Mouse (Mus musculus): ENCODE measurements around the gene Fam124a.
"Not testable (repeated sequence)": the region's sequence is repeated elsewhere in the genome, so short reads cannot be mapped to it uniquely, and the experiment has no call there.

Fam124a gene

GRCm38 (mm10) chr14:62574906-62575305 lies 19.4 kb downstream of the Fam124a start:
- DNase-seq (ENCODE audit: low read depth, low spot score), result no peak

DNA sequence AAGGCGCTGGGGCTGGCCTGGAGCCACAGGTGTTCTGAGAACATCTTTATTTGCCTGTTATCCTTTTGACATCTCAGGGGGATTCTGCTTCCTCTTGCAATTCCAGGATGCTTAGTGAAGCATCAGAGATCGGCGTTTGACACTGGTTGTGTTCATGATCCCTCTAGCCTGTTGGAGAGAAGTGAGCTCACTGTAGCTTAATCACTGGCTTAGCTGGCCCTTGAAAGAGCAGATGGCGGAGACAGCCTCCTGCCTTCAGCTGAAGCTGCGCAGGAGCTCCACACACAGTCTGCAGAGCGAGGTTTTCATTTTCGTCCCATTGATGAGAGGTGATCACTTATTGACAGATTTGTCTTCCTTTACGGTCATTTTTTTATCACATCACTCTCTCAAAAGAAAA lies 20.3 kb downstream of the Fam124a start:
- no peak for DNase-seq (ENCODE audit: low read depth, low spot score)

GRCm38 (mm10) chr14:62580945-62581344 lies 25.4 kb downstream of the Fam124a start:
- no peak for DNase-seq (ENCODE audit: low read depth, low spot score)

DNA sequence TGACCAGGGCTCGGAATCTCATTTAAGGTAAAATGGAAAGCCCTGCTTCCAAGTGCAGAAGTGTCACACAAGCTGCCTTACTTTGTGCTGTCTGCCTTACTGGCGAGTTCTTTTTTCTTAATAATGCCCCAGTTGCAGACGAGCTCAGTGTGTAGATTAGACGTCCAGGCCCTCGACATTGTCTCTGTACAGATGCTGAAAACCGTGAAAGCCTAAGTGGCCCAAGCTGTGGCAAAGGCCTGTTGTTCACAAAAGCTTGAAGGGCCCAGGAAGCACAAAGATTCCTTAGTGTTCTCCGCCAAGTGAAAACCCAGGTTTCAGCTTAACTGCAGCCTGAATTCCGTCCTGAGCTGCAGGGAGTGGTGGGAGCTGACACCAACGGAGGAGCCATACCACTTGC lies 26.2 kb downstream of the Fam124a start:
- no peak for DNase-seq (ENCODE audit: low read depth, low spot score)

- no peak for DNase-seq (ENCODE audit: low read depth, low spot score)
Observed at GRCm38 (mm10) chr14:62584637-62585036, 29.1 kb downstream of the Fam124a start.

DNA sequence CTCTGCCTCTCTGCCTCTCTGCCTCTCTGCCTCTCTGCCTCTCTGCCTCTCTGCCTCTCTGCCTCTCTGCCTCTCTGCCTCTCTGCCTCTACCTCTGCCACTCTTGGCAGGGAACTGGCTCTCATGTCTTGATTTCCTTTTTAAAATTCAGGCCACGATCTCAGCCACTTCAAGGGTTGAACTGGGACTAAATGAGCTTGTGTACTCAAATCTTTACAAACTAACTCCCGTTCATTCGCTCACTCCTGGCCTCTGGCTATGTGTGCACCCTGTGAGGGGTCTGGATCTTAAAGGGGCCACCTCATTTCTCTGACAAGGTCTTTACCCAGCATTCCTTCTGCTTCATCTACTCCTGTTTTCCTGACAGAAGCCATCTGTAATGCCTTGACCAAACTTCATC lies 29.8 kb downstream of the Fam124a start:
- DNase-seq (ENCODE audit: low read depth, low spot score), result no peak

- no peak for DNase-seq (ENCODE audit: low read depth, low spot score)
Observed at GRCm38 (mm10) chr14:62600109-62600522, 44.6 kb downstream of the Fam124a start.

DNA sequence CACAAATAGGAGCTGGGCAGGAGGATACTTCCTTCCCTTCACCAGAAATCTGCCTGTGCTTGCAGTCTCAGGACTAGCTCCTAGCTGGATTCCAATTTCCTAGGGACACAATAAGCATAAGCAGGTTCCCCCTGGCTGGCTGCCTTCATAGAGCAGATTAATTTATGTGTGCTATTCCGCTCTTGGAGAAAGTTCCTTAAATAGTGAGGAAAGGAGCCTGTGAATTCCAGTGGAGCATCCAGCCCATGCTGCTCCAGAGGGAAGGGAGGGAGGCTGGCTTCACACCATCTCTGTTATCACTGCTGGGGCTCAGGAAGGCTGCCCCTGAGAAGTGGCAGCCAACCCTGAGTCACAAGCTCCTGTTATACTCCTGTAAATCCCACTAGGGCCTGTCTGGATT lies 46.7 kb downstream of the Fam124a start:
- DNase-seq (ENCODE audit: low read depth, low spot score), result no peak

DNA sequence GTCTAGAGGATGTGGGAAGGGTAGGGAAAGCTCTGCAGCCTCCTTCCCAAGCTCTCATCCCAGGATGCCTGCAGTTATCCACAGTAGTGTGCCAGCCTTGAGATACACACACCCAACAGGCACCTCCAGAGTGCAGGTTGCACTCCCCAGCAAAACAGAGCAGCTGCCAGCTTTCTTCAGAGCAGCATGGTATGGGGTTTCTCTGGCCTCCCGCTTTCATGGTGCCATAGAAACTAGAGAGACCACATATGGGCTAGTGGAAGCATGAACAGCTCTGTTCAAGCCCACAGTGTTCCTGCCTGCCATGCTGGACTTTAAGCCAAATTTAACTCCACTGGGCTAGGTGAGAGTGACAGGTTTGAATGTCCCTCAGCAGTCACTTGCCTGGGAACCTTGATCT lies 47.3 kb downstream of the Fam124a start:
- no peak for DNase-seq (ENCODE audit: low read depth, low spot score)

GRCm38 (mm10) chr14:62607791-62608196 lies 52.3 kb downstream of the Fam124a start:
- no peak for DNase-seq (ENCODE audit: low read depth, low spot score)

- DNase-seq (ENCODE audit: low read depth, low spot score), result no peak
Observed at GRCm38 (mm10) chr14:62609904-62610303, 54.4 kb downstream of the Fam124a start.

- no peak for DNase-seq (ENCODE audit: low read depth, low spot score)
Observed at GRCm38 (mm10) chr14:62622393-62622792, 66.9 kb downstream of the Fam124a start.

GRCm38 (mm10) chr14:62627951-62628350 lies 72.4 kb downstream of the Fam124a start:
- DNase-seq (ENCODE audit: low read depth, low spot score), result no peak

GRCm38 (mm10) chr14:62637436-62638344 lies 82.2 kb downstream of the Fam124a start:
- no peak for DNase-seq (ENCODE audit: low read depth, low spot score)

GRCm38 (mm10) chr14:62638345-62638702 lies 82.8 kb downstream of the Fam124a start:
- DNase-seq (ENCODE audit: low read depth, low spot score), result no peak

DNA sequence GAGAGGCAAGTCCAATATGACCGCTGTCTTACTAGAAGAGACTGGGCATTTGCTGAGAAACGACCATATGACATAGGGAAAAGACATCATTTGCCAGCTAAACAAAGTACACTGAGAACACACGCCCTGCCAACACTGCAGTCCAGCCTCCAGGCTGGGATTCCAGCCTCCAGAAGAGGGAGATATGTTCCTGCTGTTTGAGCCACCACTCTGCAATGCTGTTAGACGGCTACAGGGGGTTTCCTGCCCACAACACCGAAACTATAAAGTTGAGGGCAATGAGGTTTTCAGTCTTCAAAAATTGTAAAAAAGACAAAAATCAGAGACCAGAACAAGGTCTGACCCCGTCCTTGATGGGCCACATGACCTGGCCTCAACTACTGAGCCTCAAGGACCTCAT lies 83.6 kb downstream of the Fam124a start:
- DNase-seq (ENCODE audit: low read depth, low spot score), result no peak

DNA sequence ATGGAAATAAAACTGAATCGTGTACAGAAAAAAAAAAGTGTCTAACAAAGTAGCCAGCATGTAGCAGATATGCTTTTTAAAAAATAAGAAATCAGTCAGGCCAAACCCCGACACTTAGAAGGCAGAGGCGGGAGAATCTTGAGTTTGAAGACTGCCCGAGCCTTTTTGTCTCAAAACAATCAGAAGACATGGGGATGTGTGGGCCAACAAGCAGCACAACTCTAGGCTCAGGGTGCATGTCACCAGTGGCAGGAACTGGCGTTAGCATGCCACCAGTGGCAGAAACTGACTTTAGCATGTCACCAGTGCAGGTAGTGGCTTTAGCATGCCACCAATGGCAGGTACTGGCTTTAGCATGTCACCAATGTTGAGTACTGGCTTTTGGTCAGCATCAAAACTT lies 84.0 kb downstream of the Fam124a start:
- DNase-seq (ENCODE audit: low read depth, low spot score), result no peak

GRCm38 (mm10) chr14:62640396-62640795 lies 84.9 kb downstream of the Fam124a start:
- DNase-seq (ENCODE audit: low read depth, low spot score), result no peak

- not testable (repeated sequence) for DNase-seq (ENCODE audit: low read depth, low spot score)
Observed at GRCm38 (mm10) chr14:62642368-62642767, 86.8 kb downstream of the Fam124a start.

- no peak for DNase-seq (ENCODE audit: low read depth, low spot score)
Observed at GRCm38 (mm10) chr14:62648405-62648804, 92.9 kb downstream of the Fam124a start.

GRCm38 (mm10) chr14:62650376-62650775 lies 94.8 kb downstream of the Fam124a start:
- DNase-seq (ENCODE audit: low read depth, low spot score), result no peak

GRCm38 (mm10) chr14:62651771-62652170 lies 96.2 kb downstream of the Fam124a start:
- no peak for DNase-seq (ENCODE audit: low read depth, low spot score)

DNA sequence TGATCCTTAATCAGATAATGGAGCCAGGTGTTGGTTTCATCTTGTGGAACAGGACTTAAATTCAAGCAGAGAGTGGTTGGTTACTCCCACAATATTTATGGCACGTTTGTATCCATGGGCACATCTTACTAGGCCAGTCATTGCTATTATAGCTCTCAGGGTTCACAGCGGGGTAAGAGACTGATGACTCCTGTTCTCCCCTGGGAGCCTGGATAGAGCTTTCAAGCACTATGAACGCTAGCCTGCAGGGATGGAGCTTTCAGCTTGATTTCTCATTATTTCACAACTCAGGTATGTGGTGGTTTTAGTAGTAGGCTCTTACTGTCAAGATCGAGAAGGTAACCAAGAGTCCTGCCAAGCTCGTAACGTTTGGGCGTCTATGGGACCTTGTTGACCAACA lies 100.5 kb downstream of the Fam124a start:
- DNase-seq (ENCODE audit: low read depth, low spot score), result no peak

GRCm38 (mm10) chr14:62657469-62657868 lies 101.9 kb downstream of the Fam124a start:
- DNase-seq (ENCODE audit: low read depth, low spot score), result no peak
